Mouse (Mus musculus) CH12.LX (cell line): ENCODE measurements around the gene Sectm1a. TPM values are rescaled to one million over a fixed set of nuclear protein-coding genes. Genes with fewer than 3 reads are reported as not detected.

Experiments
- DNase-seq: peaks from one replicate; pipeline ENCODE4 v3.0.0-alpha.2; 2013; ENCODE audit errors: extremely low read depth
- H3K27ac ChIP-seq: 2 replicates; pipeline ENCODE4 v1.5.1; 2012; ENCODE audit warnings: low read depth, mild to moderate bottlenecking, control low read depth, moderate library complexity; ENCODE audit not compliant: insufficient read depth
- H3K27me3 ChIP-seq: replicated peaks from 2 replicates; pipeline ENCODE3; 2012; ENCODE audit warnings: inconsistent platforms
- H3K36me3 ChIP-seq, 2 experiments: replicated peaks in 1 of 2; 2 replicates each; pipeline versions ENCODE3 to v1.6.1; 2012; ENCODE audit warnings: inconsistent platforms in 1 of 2, low read length in 1 of 2, mild to moderate bottlenecking in 1 of 2, mixed read lengths in 1 of 2, moderate library complexity in 1 of 2; ENCODE audit not compliant: control insufficient read depth in 1 of 2, insufficient read depth in 1 of 2
- H3K4me1 ChIP-seq, 2 experiments: 2 replicates each; pipeline ENCODE4 v1.6.1; 2012; ENCODE audit warnings: inconsistent platforms in 1 of 2, moderate library complexity in 1 of 2; ENCODE audit not compliant: insufficient read depth in 2 of 2, control insufficient read depth in 1 of 2
- H3K4me2 ChIP-seq: 2 replicates; pipeline ENCODE4 v1.6.1; 2012; ENCODE audit warnings: low read depth, mild to moderate bottlenecking, control low read depth; ENCODE audit not compliant: poor library complexity, insufficient read depth, severe bottlenecking
- H3K4me3 ChIP-seq, 3 experiments: fragments of 150-350 bp in 1 of 3; sonication (generic) in 1 of 3; replicated peaks in 1 of 3; 2 replicates each; pipeline versions ENCODE3 to v1.5.1; 2011 to 2012; ENCODE audit warnings: low read depth in 2 of 3, low read length in 2 of 3, mild to moderate bottlenecking in 2 of 3, moderate library complexity in 2 of 3, control low read depth in 1 of 3, improper control_type of control experiment in 1 of 3, inconsistent platforms in 1 of 3, mixed read lengths in 1 of 3; ENCODE audit not compliant: poor library complexity in 1 of 3
- H3K79me2 ChIP-seq: replicated peaks from 2 replicates; pipeline ENCODE4 v1.6.1; 2012; ENCODE audit warnings: mild to moderate bottlenecking, moderate library complexity; ENCODE audit not compliant: control insufficient read depth, poor library complexity, insufficient read depth, severe bottlenecking; ENCODE audit errors: extremely low read depth
- H3K9ac ChIP-seq: 2 replicates; pipeline ENCODE4 v1.6.1; 2012; ENCODE audit warnings: low read depth, mild to moderate bottlenecking, control low read depth, moderate library complexity; ENCODE audit not compliant: insufficient read depth
- H3K9me3 ChIP-seq: replicated peaks from 2 replicates; pipeline ENCODE3; 2012; ENCODE audit warnings: low read length, inconsistent platforms, mixed read lengths
- BHLHE40 ChIP-seq: IDR thresholded peaks from 2 replicates; pipeline ENCODE4 v1.6.1; 2011; ENCODE audit warnings: mild to moderate bottlenecking, low read depth, low read length, improper control_type of control experiment
- CHD1 ChIP-seq: IDR thresholded peaks from 2 replicates; pipeline ENCODE4 v1.6.1; 2012; ENCODE audit warnings: low read depth, low read length, improper control_type of control experiment, inconsistent platforms
- CHD2 ChIP-seq: IDR thresholded peaks from 2 replicates; pipeline ENCODE4 v1.6.1; 2011; ENCODE audit warnings: low read length, improper control_type of control experiment
- CTCF ChIP-seq, 2 experiments: IDR thresholded peaks in 1 of 2; conservative IDR thresholded peaks in 1 of 2; 2 replicates each; pipeline ENCODE4 v1.5.1; 2011 to 2012; ENCODE audit warnings: low read depth in 2 of 2, low read length in 2 of 2, improper control_type of control experiment in 1 of 2, inconsistent platforms in 1 of 2, mild to moderate bottlenecking in 1 of 2, moderate library complexity in 1 of 2
- E2F4 ChIP-seq: IDR thresholded peaks from 2 replicates; pipeline ENCODE4 v1.6.1; 2011; ENCODE audit warnings: low read depth, low read length, improper control_type of control experiment; ENCODE audit not compliant: insufficient replicate concordance
- ELF1 ChIP-seq: IDR thresholded peaks from 2 replicates; pipeline ENCODE4 v1.6.1; 2014; ENCODE audit warnings: low read depth, mild to moderate bottlenecking, inconsistent platforms, low read length, improper control_type of control experiment
- EP300 ChIP-seq: IDR thresholded peaks from 2 replicates; pipeline ENCODE4 v1.6.1; 2011; ENCODE audit warnings: low read length, improper control_type of control experiment
- ETS1 ChIP-seq: conservative IDR thresholded peaks from 2 replicates; pipeline ENCODE4 v1.6.1; 2012; ENCODE audit warnings: low read depth, mild to moderate bottlenecking, inconsistent platforms, low read length, improper control_type of control experiment, moderate library complexity
- GABPA ChIP-seq: IDR thresholded peaks from 2 replicates; pipeline ENCODE4 v1.6.1; 2012; ENCODE audit warnings: low read depth, low read length, improper control_type of control experiment, inconsistent platforms; ENCODE audit not compliant: insufficient replicate concordance
- HCFC1 ChIP-seq: IDR thresholded peaks from 2 replicates; pipeline ENCODE4 v1.6.1; 2012; ENCODE audit warnings: low read depth, mild to moderate bottlenecking, inconsistent platforms, low read length, improper control_type of control experiment
- IRF4 ChIP-seq: IDR thresholded peaks from 2 replicates; pipeline ENCODE4 v1.6.1; 2014; ENCODE audit warnings: low read depth, mild to moderate bottlenecking, inconsistent platforms, low read length, improper control_type of control experiment
- JUND ChIP-seq: conservative IDR thresholded peaks from 2 replicates; pipeline ENCODE4 v1.6.1; 2011; ENCODE audit warnings: low read depth, low read length, improper control_type of control experiment
- KAT2A ChIP-seq: IDR thresholded peaks from 2 replicates; pipeline ENCODE4 v1.6.1; 2012; ENCODE audit warnings: low read length, improper control_type of control experiment, inconsistent platforms; ENCODE audit not compliant: insufficient replicate concordance
- MAFK ChIP-seq: IDR thresholded peaks from 2 replicates; pipeline ENCODE4 v1.6.1; 2011; ENCODE audit warnings: low read length, improper control_type of control experiment; ENCODE audit not compliant: insufficient replicate concordance
- MAX ChIP-seq: IDR thresholded peaks from 2 replicates; pipeline ENCODE4 v1.6.1; 2011; ENCODE audit warnings: low read length, improper control_type of control experiment
- MAZ ChIP-seq: IDR thresholded peaks from 2 replicates; pipeline ENCODE4 v1.6.1; 2012; ENCODE audit warnings: low read depth, mild to moderate bottlenecking, inconsistent platforms, low read length, improper control_type of control experiment, moderate library complexity
- MEF2A ChIP-seq: IDR thresholded peaks from 2 replicates; pipeline ENCODE4 v1.6.1; 2014; ENCODE audit warnings: low read depth, mild to moderate bottlenecking, inconsistent platforms, low read length, improper control_type of control experiment, borderline replicate concordance
- MXI1 ChIP-seq: IDR thresholded peaks from 2 replicates; pipeline ENCODE4 v1.6.1; 2011; ENCODE audit warnings: mild to moderate bottlenecking, low read depth, low read length, improper control_type of control experiment
- MYC ChIP-seq: IDR thresholded peaks from 2 replicates; pipeline ENCODE4 v1.6.1; 2011; ENCODE audit warnings: low read depth, mild to moderate bottlenecking, improper control_type of control experiment, low read length
- NELFE ChIP-seq: IDR thresholded peaks from 2 replicates; pipeline ENCODE4 v1.6.1; 2011; ENCODE audit warnings: low read depth, low read length, improper control_type of control experiment
- NRF1 ChIP-seq: IDR thresholded peaks from 2 replicates; pipeline ENCODE4 v1.6.1; 2014; ENCODE audit warnings: low read depth, mild to moderate bottlenecking, inconsistent platforms, low read length, improper control_type of control experiment, moderate library complexity
- PAX5 ChIP-seq: IDR thresholded peaks from 2 replicates; pipeline ENCODE4 v1.6.1; 2012; ENCODE audit warnings: low read length, inconsistent platforms, mixed read lengths
- POLR2A ChIP-seq: IDR thresholded peaks from 2 replicates; pipeline ENCODE4 v1.6.1; 2011; ENCODE audit warnings: low read depth, mild to moderate bottlenecking, improper control_type of control experiment, low read length
- POLR2AphosphoS2 ChIP-seq: IDR thresholded peaks from 2 replicates; pipeline ENCODE4 v1.6.1; 2011; ENCODE audit warnings: low read depth, low read length, improper control_type of control experiment
- RAD21 ChIP-seq: IDR thresholded peaks from 2 replicates; pipeline ENCODE4 v1.6.1; 2011; ENCODE audit warnings: low read depth, mild to moderate bottlenecking, low read length, improper control_type of control experiment, moderate library complexity
- RCOR1 ChIP-seq: conservative IDR thresholded peaks from 2 replicates; pipeline ENCODE4 v1.6.1; 2012; ENCODE audit warnings: low read depth, mild to moderate bottlenecking, inconsistent platforms, low read length, improper control_type of control experiment
- SIN3A ChIP-seq: IDR thresholded peaks from 2 replicates; pipeline ENCODE4 v1.6.1; 2012; ENCODE audit warnings: low read length, improper control_type of control experiment, inconsistent platforms
- SMC3 ChIP-seq: IDR thresholded peaks from 2 replicates; pipeline ENCODE4 v1.6.1; 2011; ENCODE audit warnings: low read depth, low read length, improper control_type of control experiment
- TBP ChIP-seq: conservative IDR thresholded peaks from 2 replicates; pipeline ENCODE4 v1.6.1; 2011; ENCODE audit warnings: low read depth, low read length, improper control_type of control experiment
- TCF12 ChIP-seq: IDR thresholded peaks from 2 replicates; pipeline ENCODE4 v1.6.1; 2014; ENCODE audit warnings: low read depth, mild to moderate bottlenecking, inconsistent platforms, low read length, improper control_type of control experiment
- UBTF ChIP-seq: IDR thresholded peaks from 2 replicates; pipeline ENCODE4 v1.6.1; 2012; ENCODE audit warnings: low read depth, mild to moderate bottlenecking, inconsistent platforms, low read length, improper control_type of control experiment, moderate library complexity
- USF2 ChIP-seq: conservative IDR thresholded peaks from 2 replicates; pipeline ENCODE4 v1.6.1; 2011; ENCODE audit warnings: low read depth, low read length, improper control_type of control experiment
- ZC3H11A ChIP-seq: IDR thresholded peaks from 2 replicates; pipeline ENCODE4 v1.6.1; 2012; ENCODE audit warnings: low read depth, mild to moderate bottlenecking, inconsistent platforms, low read length, improper control_type of control experiment
- ZKSCAN1 ChIP-seq: IDR thresholded peaks from 2 replicates; pipeline ENCODE4 v1.6.1; 2012; ENCODE audit warnings: low read depth, inconsistent platforms, low read length, improper control_type of control experiment, borderline replicate concordance
- ZMIZ1 ChIP-seq: IDR thresholded peaks from 2 replicates; pipeline ENCODE4 v1.6.1; 2012; ENCODE audit warnings: low read depth, mild to moderate bottlenecking, inconsistent platforms, low read length, improper control_type of control experiment
- ZNF384 ChIP-seq: IDR thresholded peaks from 2 replicates; pipeline ENCODE4 v1.6.1; 2012; ENCODE audit warnings: low read depth, low read length, improper control_type of control experiment, inconsistent platforms
- dilution Hi-C: fragments of 300-500 bp; cut with MboI; formaldehyde crosslinking; loops from 2 replicates; pipeline ENCODE4 v1.14.3; 2020; ENCODE audit warnings: low sequenced_read_pairs; ENCODE audit not compliant: extremely low pct_unique_long_range_greater_than_20kb, extremely low pct_ligation_motif_present
- in situ Hi-C: fragments of 300-500 bp; cut with MboI; formaldehyde crosslinking; loops from 3 replicates; pipeline ENCODE4 v1.14.3; 2019; ENCODE audit warnings: low sequenced_read_pairs, low pct_ligation_motif_present, low pct_unique_long_range_greater_than_20kb, mixed read lengths
- polyA plus RNA-seq: library from polyadenylated mRNA; unstranded; fragments of >175 nt; gene quantifications from 2 replicates; pipeline ENCODE4 v1.2.1, GENCODE M21; 2012; ENCODE audit warnings: low read depth; ENCODE audit not compliant: insufficient read length
- total RNA-seq, 2 experiments: library from RNA; depleted of rRNA; stranded (reverse); fragments of 300-350 nt in 1 of 2; fragments of >200 nt in 1 of 2; gene quantifications; 2 replicates each; pipeline ENCODE4 v1.2.3; 2012 to 2014

Gene Sectm1a
- total and polyA plus RNA-seq, 3 experiments = 0.08 TPM; not detected in 2

- dilution Hi-C loops (no loop called here), in situ Hi-C loops (loop anchor here (5.0 kb wide), 1 partner anchor 138 kb away; the partner anchor contains the start of genes Hexdc and Ogfod3)
- H3K9ac ChIP-seq = no peak overlapping the region
- H3K27ac ChIP-seq = no peak overlapping the region
- H3K4me3 ChIP-seq = no peak overlapping the region
- peaks cover 33% of the 10 kb centered on the region for H3K27me3 ChIP-seq
- peak overlapping the region; percentile 9; the same call in 1 of the 2 replicates for H3K4me2 ChIP-seq
- no peaks in the 10 kb centered on the region for H3K36me3 ChIP-seq
- DNase-seq = peak; percentile 19
- H3K79me2 ChIP-seq = no peaks in the 10 kb centered on the region
- peaks cover 0 to 8% of the 10 kb centered on the region in 2 experiments; a peak in 2 of 4 replicates for H3K4me1 ChIP-seq
- H3K9me3 ChIP-seq = no peaks in the 10 kb centered on the region
- TF ChIP-seq BHLHE40 = no peak
- TF ChIP-seq SIN3A = no peak
- no peak for TF ChIP-seq E2F4
- TF ChIP-seq USF2 = no peak
- TF ChIP-seq ZKSCAN1 = no peak
- no peak for TF ChIP-seq PAX5
- no peak for TF ChIP-seq JUND
- TF ChIP-seq GABPA = no peak
- no peak for TF ChIP-seq UBTF
- TF ChIP-seq ZNF384 = no peak
- peak in 1 of 2 experiments; percentile 70; a peak in 2 of 4 replicates for TF ChIP-seq CTCF (conservative IDR thresholded peaks at IDR 0.05 in 1 of 2, IDR thresholded peaks at IDR 0.05 in 1 of 2; ENCODE audit: low read depth in 2 of 2, low read length in 2 of 2)
- TF ChIP-seq CHD2 = no peak
- TF ChIP-seq POLR2AphosphoS2 = no peak
- no peak for TF ChIP-seq RCOR1
- TF ChIP-seq NRF1 = no peak
- peak; percentile 50 for TF ChIP-seq SMC3
- peak; percentile 71 for TF ChIP-seq RAD21
- no peak for TF ChIP-seq NELFE
- no peak for TF ChIP-seq ETS1
- TF ChIP-seq MYC = no peak
- no peak for TF ChIP-seq HCFC1
- no peak for TF ChIP-seq TCF12
- no peak for TF ChIP-seq MAZ
- no peak for TF ChIP-seq ELF1
- TF ChIP-seq MAX = no peak
- no peak for TF ChIP-seq ZC3H11A
- TF ChIP-seq MAFK = no peak
- no peak for TF ChIP-seq MXI1
- TF ChIP-seq EP300 = no peak
- no peak for TF ChIP-seq MEF2A
- no peak for TF ChIP-seq TBP
- TF ChIP-seq ZMIZ1 = no peak
- TF ChIP-seq IRF4 = 0 out of 2 replicates have a peak, but pooled peaks have one; percentile 35
- no peak for TF ChIP-seq POLR2A
- no peak for TF ChIP-seq KAT2A
- no peak for TF ChIP-seq CHD1
- TF ChIP-seq, all 38 proteins: peak for 4
Observed at GRCm38 (mm10) chr11:121064197-121064596, 16.8 kb downstream of the Sectm1a start.
